Mouse (Mus musculus): Measurements from ENCODE around the gene Zfp57.

DNA sequence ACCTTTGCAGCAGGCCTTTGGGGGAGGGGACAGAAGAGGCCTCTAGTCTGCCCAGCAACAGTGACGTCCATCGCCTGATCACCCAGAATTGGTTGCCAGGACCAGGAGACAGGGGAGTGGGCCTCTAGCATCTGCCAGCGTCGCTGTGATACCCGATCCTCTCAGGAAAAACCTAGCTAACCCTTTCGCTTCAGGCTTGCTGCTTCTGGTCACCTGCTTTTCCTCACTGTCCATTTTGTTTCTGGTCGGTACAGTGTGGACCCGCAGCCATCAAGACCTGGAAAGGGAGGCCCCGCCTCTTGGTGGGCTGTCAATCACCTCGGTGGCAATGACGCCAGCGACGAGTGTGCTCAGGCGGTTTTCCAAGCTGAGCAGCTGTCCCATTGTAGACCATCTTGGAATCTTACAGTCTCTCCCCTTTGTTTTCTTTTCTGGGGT is 27.7 kb downstream of the Zfp57 start:
- TF ChIP-seq CTCF (IDR thresholded peaks at IDR 0.05; ENCODE audit: low read depth) = no peak
- no peak for TF ChIP-seq EP300 (optimal IDR thresholded peaks at IDR 0.05)
